Mouse (Mus musculus): ENCODE data around the gene Ddx20.

GRCm38 (mm10) chr3:105670801-105671200 is 16.6 kb downstream of the Ddx20 start:
- TF ChIP-seq CTCF (IDR thresholded peaks at IDR 0.05; ENCODE audit: control insufficient read depth, insufficient read depth, low read length) (no peak), POLR2A (IDR thresholded peaks at IDR 0.05; ENCODE audit: borderline replicate concordance, control insufficient read depth, low read depth, low read length) (no peak)
